Mouse (Mus musculus) forebrain, embryonic 12.5 days (tissue): ENCODE measurements around the gene Traf6. TPM values are rescaled to one million over a fixed set of nuclear protein-coding genes. Genes with fewer than 3 reads are reported as not detected.
A peak's percentile ranks its signal among the peaks of the same experiment; 100 is the strongest.

Source experiments
- ATAC-seq: fragments of 200-750 bp; cut with Nextera tagmentation; 2 replicates; pipeline ENCODE4 v1.8.0; 2017; ENCODE audit warnings: moderate TSS enrichment; ENCODE audit not compliant: low FRiP score
- H3K27ac ChIP-seq: fragments of 300-500 bp; sonication (generic); 2 replicates; pipeline ENCODE4 v1.5.1; 2016; ENCODE audit warnings: mild to moderate bottlenecking
- H3K27me3 ChIP-seq: fragments of 300-500 bp; sonication (generic); 2 replicates; pipeline ENCODE4 v1.6.1; 2016; ENCODE audit warnings: mild to moderate bottlenecking
- H3K36me3 ChIP-seq: fragments of 300-500 bp; sonication (generic); replicated peaks from 2 replicates; pipeline ENCODE4 v1.6.1; 2016; ENCODE audit warnings: mild to moderate bottlenecking
- H3K4me1 ChIP-seq: fragments of 300-500 bp; sonication (generic); 2 replicates; pipeline ENCODE4 v1.6.1; 2016
- H3K4me2 ChIP-seq: fragments of 300-500 bp; sonication (generic); 2 replicates; pipeline ENCODE4 v1.6.1; 2016; ENCODE audit warnings: mild to moderate bottlenecking, moderate library complexity
- H3K4me3 ChIP-seq: fragments of 300-500 bp; sonication (generic); replicated peaks from 2 replicates; pipeline ENCODE4 v1.5.1; 2016; ENCODE audit warnings: mild to moderate bottlenecking
- H3K9ac ChIP-seq: fragments of 300-500 bp; sonication (generic); 2 replicates; pipeline ENCODE4 v1.6.1; 2016; ENCODE audit warnings: mild to moderate bottlenecking
- H3K9me3 ChIP-seq: fragments of 300-500 bp; sonication (generic); 2 replicates; pipeline ENCODE4 v1.6.1; 2016
- WGBS: fragments of 180-500 bp; shearing (Covaris S2); methylation state at CpG from one replicate; pipeline ENCODE4 v1.1.7; 2016; 5-methylcytosine and 5-hydroxymethylcytosine counted together
- polyA plus RNA-seq: library from polyadenylated mRNA; unstranded; fragments of >200 nt; fragmentation: Nextera tagmentation; extraction: Ambion mirVana; gene quantifications from 2 replicates; pipeline ENCODE4 v1.2.1, GENCODE M21; 2016

Traf6 gene
- polyA plus RNA-seq, 1 experiment from 2014 or later, result 18.9 TPM

- no peaks in the 10 kb centered on the region for H3K36me3 ChIP-seq
- no peak overlapping the region for H3K9ac ChIP-seq
- no peaks in the 10 kb centered on the region for H3K27me3 ChIP-seq
- no peak for ATAC-seq
- H3K4me1 ChIP-seq, result 0 out of 2 replicates have a peak, but pooled peaks cover 4% of the 10 kb centered on the region
- no peak overlapping the region for H3K4me2 ChIP-seq
- no peaks in the 10 kb centered on the region for H3K9me3 ChIP-seq
- no peak overlapping the region for H3K27ac ChIP-seq
- 57% methylated on average over 5 of the region's 5 CpGs for WGBS
- no peak overlapping the region for H3K4me3 ChIP-seq
Measured at GRCm38 (mm10) chr2:101705941-101706485, 27.8 kb downstream of the Traf6 start.

- ATAC-seq, result no peak
- WGBS, result 85% methylated on average over 3 of the region's 3 CpGs
- Histone ChIP-seq H3K4me2 (no peak overlapping the region), H3K9ac (no peak overlapping the region), H3K27me3 (no peaks in the 10 kb centered on the region), H3K4me3 (no peak overlapping the region), H3K9me3 (no peaks in the 10 kb centered on the region), H3K27ac (no peak overlapping the region), H3K4me1 (0 out of 2 replicates have a peak, but pooled peaks cover 4% of the 10 kb centered on the region), H3K36me3 (peaks cover 9% of the 10 kb centered on the region)
Measured at GRCm38 (mm10) chr2:101711608-101712007, 33.4 kb downstream of the Traf6 start.

DNA sequence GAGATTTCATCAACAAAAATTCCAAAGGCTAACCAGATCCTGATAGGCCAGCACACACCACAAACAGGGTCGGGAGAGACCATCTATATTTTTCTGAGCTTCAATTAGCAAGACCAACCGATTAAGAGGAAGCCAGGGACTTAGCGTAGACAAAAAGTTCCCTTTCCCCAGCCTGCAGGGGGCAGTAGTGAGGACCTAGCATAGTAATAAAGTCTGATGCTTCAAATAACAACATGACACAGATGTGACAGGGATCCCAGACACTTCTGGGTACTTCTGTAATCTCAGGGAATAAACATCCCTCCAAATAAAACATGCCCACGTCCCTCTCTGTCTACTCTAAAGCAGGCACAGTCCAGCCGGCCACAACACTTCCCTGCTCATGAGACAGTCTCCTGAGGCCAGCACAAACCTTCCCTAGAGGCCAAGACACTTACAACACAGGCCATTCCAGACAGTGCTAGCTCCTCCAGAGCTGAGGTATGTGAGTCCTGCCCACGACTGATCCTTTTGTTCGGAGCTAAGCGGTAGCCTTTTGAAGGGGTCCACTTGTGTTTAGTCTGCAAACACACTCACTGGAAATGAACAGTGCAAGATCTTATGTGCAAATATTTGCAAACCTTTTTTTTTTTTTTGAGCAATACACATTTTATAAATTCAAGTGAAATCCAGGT, 37.6 kb downstream of the Traf6 start:
- no peaks in the 10 kb centered on the region for H3K4me1 ChIP-seq
- no peak overlapping the region for H3K27ac ChIP-seq
- no peak overlapping the region for H3K9ac ChIP-seq
- no peak for ATAC-seq
- no peak overlapping the region for H3K4me2 ChIP-seq
- H3K27me3 ChIP-seq, result no peaks in the 10 kb centered on the region
- H3K36me3 ChIP-seq, result peaks cover 11% of the 10 kb centered on the region
- 78% methylated on average over 8 of the region's 8 CpGs for WGBS
- no peaks in the 10 kb centered on the region for H3K9me3 ChIP-seq
- no peak overlapping the region for H3K4me3 ChIP-seq

GRCm38 (mm10) chr2:101717162-101717561, 38.9 kb downstream of the Traf6 start:
- H3K27ac ChIP-seq, result no peak overlapping the region
- H3K4me1 ChIP-seq, result peaks cover 2% of the 10 kb centered on the region
- H3K36me3 ChIP-seq, result peaks cover 11% of the 10 kb centered on the region
- H3K4me3 ChIP-seq, result no peak overlapping the region
- ATAC-seq, result no peak
- H3K27me3 ChIP-seq, result no peaks in the 10 kb centered on the region
- no peak overlapping the region for H3K4me2 ChIP-seq
- no peaks in the 10 kb centered on the region for H3K9me3 ChIP-seq
- WGBS, result 96% methylated on average over 13 of the region's 13 CpGs
- no peak overlapping the region for H3K9ac ChIP-seq

DNA sequence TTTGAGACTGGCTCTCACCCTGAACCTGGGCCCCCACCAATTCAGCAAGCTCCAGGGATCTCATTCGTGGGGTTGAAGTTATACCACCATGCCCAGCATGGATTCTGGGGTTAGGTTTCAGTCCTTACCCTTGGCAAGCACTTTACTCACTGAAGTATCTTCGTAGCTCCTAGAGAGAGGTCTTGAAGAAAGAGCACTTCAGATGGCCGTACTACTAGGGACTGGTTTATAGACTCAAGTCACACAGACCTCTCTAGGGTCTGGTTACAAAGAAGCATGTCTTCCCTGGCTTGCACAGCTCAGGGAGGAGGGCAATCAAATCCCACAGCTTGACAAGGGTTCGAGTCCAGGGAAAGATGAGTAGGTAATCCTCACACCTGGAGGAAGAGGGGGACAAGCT, 43.6 kb downstream of the Traf6 start:
- no peak for ATAC-seq
- Histone ChIP-seq H3K27ac (peak overlapping the region; percentile 88; the same call in 1 of the 2 replicates), H3K4me1 (peaks cover 23% of the 10 kb centered on the region), H3K9ac (no peak overlapping the region), H3K9me3 (no peaks in the 10 kb centered on the region), H3K4me2 (no peak overlapping the region), H3K4me3 (no peak overlapping the region), H3K27me3 (no peaks in the 10 kb centered on the region), H3K36me3 (no peaks in the 10 kb centered on the region)
- WGBS, result 90% methylated on average over 4 of the region's 4 CpGs

DNA sequence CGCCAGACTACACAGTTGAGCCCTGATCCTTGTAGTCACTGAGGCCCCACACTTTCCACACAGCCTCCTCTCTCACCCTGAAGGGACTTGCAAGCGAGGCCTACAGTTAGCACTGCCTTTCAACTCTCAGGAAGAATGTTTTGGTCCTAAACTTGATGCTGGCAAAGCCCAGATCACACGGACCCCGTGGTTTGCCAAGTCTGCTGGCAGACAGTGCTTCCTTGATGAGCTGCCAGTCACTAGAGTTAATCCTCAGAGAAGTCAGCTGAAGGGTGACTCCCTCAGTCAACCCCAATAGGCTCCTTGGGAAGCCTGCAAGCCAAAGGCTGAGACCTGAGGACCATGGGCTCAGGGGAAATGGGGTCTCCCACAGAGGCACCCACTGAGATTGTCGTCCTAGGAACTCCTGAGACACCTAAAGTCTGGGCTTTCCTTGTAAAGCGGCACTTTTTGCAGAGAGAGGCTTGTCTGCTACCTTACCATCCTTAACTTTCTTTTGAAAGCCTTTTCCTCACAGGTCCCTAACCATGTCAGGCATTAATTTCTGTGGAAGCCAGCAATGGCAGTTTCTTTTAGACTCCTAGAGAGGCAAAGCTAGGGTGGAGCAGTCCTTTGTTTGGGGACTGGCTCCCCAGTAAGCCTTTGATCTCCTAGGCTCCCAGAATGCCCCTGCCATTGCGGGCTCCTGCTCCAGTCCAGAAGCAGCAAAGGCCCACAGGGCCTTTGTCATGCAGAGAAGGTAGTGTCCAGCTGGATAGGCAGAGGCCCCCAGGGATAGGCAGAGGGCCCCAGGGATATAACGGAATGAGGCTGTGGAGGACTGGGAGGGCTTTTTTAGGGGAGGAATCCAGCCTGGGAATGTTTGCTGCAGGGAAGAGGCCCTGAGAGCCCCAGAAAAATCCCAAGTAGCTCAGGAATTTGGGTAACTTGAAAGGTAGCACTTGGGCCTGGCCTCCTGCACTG, 44.4 kb downstream of the Traf6 start:
- no peak overlapping the region for H3K4me3 ChIP-seq
- ATAC-seq, result peak; percentile 86
- no peaks in the 10 kb centered on the region for H3K27me3 ChIP-seq
- peaks cover 23% of the 10 kb centered on the region for H3K4me1 ChIP-seq
- H3K27ac ChIP-seq, result peak overlapping the region; percentile 88
- 14% methylated on average over 8 of the region's 8 CpGs for WGBS
- H3K4me2 ChIP-seq, result no peak overlapping the region
- no peaks in the 10 kb centered on the region for H3K9me3 ChIP-seq
- H3K9ac ChIP-seq, result no peak overlapping the region
- no peaks in the 10 kb centered on the region for H3K36me3 ChIP-seq

DNA sequence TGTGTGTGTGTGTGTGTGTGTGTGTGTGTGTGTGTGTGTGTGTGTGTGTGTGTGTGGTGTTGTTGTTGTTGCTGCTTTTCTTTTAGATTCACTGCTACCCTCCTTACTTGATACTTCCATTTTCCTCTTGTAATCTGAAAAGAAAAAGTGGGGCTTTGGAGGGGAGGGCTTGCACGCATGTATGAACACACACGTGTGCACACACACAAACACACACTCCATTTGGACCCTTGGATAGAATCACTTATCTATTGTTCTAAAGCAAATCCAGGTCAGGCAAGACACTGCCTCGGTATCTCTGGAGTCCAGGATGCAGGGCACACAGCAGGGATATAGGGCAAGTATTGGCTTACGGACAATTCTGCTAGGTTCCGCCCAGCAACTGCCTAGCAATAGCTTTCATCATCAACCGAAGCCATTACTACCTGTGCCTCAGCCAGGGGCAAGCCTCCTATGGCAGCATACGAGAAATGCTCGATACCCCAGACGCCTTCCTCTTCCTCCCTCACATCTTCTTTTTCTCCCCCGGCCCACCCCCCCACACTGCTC, 45.2 kb downstream of the Traf6 start:
- WGBS, result 40% methylated on average over 10 of the region's 10 CpGs
- peaks cover 1% of the 10 kb centered on the region; the same call in 1 of the 2 replicates for H3K36me3 ChIP-seq
- no peak overlapping the region for H3K4me3 ChIP-seq
- no peaks in the 10 kb centered on the region for H3K27me3 ChIP-seq
- H3K4me2 ChIP-seq, result no peak overlapping the region
- peak overlapping the region; percentile 88 for H3K27ac ChIP-seq
- 0 out of 2 replicates have a peak, but pooled peaks have one; percentile 52 for ATAC-seq
- H3K4me1 ChIP-seq, result peaks cover 23% of the 10 kb centered on the region
- H3K9ac ChIP-seq, result no peak overlapping the region
- H3K9me3 ChIP-seq, result no peaks in the 10 kb centered on the region

DNA sequence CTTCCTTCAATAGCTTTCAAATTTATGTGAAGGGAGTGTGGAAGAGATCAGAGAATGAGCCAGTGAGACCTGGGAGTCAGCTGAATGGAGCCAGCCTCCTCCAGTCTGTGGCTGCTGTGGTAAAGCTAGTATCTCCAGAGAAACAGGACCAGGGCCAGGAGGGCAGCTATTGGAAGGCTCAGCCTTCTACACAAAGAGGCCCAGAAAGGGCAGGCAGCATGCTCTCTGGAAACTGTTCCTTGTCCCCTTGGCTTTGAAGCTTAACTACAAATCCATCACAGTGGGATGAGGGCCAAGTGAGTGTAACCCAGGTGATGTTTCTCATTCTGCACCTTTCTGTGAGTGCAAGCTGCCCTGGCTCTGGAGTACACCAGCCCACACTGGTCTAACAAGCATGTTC, 49.6 kb downstream of the Traf6 start:
- H3K9ac ChIP-seq, result no peak overlapping the region
- H3K4me2 ChIP-seq, result no peak overlapping the region
- peaks cover 15% of the 10 kb centered on the region for H3K4me1 ChIP-seq
- no peak for ATAC-seq
- H3K9me3 ChIP-seq, result no peaks in the 10 kb centered on the region
- H3K4me3 ChIP-seq, result no peak overlapping the region
- H3K27me3 ChIP-seq, result no peaks in the 10 kb centered on the region
- no peak overlapping the region for H3K27ac ChIP-seq
- peaks cover 14% of the 10 kb centered on the region for H3K36me3 ChIP-seq

DNA sequence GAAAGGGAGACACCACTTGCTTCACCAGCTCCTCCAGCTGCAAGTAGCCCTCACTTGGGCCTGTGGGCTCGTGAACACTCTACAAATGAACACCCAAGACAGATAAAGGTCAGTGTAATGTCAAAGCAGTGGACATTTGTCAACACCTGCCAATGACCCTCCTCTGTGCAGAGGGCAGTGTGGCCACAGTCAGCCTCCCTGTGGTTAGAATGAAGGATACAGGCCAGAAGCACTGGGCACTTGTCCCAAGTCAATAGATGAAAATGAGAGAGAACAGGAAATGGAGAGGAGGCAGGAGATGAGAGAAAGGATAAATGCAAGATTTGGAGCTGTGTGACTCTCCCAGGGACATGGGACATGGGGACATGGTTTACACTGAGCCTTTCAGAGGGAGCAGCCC, 51.2 kb downstream of the Traf6 start:
- peaks cover 27% of the 10 kb centered on the region for H3K36me3 ChIP-seq
- no peak overlapping the region for H3K27ac ChIP-seq
- H3K4me3 ChIP-seq, result no peak overlapping the region
- WGBS, result 81% methylated on average over 1 of the region's 1 CpGs
- no peaks in the 10 kb centered on the region for H3K9me3 ChIP-seq
- ATAC-seq, result no peak
- H3K27me3 ChIP-seq, result no peaks in the 10 kb centered on the region
- no peak overlapping the region for H3K4me2 ChIP-seq
- H3K4me1 ChIP-seq, result no peaks in the 10 kb centered on the region
- no peak overlapping the region for H3K9ac ChIP-seq

GRCm38 (mm10) chr2:101730972-101731371, 52.7 kb downstream of the Traf6 start:
- no peak for ATAC-seq
- H3K27me3 ChIP-seq, result no peaks in the 10 kb centered on the region
- H3K4me1 ChIP-seq, result no peaks in the 10 kb centered on the region
- no peaks in the 10 kb centered on the region for H3K9me3 ChIP-seq
- H3K4me2 ChIP-seq, result no peak overlapping the region
- no peak overlapping the region for H3K27ac ChIP-seq
- H3K9ac ChIP-seq, result no peak overlapping the region
- H3K4me3 ChIP-seq, result no peak overlapping the region
- H3K36me3 ChIP-seq, result peaks cover 27% of the 10 kb centered on the region

DNA sequence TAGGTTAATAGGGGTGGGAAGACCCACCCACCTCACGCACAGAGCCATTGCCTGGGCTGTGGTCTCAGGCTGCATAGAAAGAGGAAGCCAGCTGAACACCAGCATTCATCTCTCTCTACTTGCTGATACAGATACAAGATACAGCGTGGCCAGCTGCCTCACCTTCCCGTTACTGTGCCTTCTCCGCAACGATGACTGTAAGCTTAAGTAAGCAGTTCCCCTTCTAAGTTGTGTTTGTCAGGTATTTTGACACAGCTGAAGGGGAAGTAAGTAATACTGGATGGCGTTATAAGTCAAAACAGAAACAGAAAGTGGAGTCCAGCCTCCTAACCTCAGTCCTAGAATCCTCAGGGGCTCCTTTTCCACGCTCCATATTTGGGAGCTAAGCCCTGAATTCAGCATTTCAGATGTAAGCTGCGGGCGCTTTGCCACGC, 54.6 kb downstream of the Traf6 start:
- no peak overlapping the region for H3K4me2 ChIP-seq
- no peak overlapping the region for H3K4me3 ChIP-seq
- H3K27ac ChIP-seq, result no peak overlapping the region
- no peak overlapping the region for H3K9ac ChIP-seq
- peaks cover 27% of the 10 kb centered on the region for H3K36me3 ChIP-seq
- no peaks in the 10 kb centered on the region for H3K27me3 ChIP-seq
- no peaks in the 10 kb centered on the region for H3K4me1 ChIP-seq
- no peak for ATAC-seq
- WGBS, result 94% methylated on average over 10 of the region's 10 CpGs
- no peaks in the 10 kb centered on the region for H3K9me3 ChIP-seq

DNA sequence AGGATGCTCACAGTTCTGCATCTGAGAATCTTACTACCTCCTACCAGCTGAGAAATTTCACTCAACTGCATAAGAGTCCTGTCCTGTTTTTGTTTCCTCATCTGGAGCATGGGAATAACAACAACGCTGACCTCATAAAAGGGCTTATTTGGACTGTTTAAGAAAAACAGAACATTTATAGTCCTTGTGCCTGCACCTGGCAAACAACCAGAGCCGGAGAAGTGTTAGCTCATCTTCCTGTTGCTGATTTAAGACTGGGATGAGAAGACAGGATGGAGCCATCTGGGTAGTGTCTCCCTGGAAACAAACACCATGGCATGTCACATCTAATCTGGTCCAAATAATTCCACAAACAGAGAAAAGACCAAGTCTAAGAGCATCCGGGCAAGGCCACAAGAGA, 55.3 kb downstream of the Traf6 start:
- Histone ChIP-seq H3K4me2 (no peak overlapping the region), H3K4me3 (no peak overlapping the region), H3K27me3 (no peaks in the 10 kb centered on the region), H3K9me3 (no peaks in the 10 kb centered on the region), H3K4me1 (no peaks in the 10 kb centered on the region), H3K27ac (no peak overlapping the region), H3K9ac (no peak overlapping the region), H3K36me3 (peaks cover 24% of the 10 kb centered on the region)
- ATAC-seq, result no peak
- 94% methylated on average over 3 of the region's 3 CpGs for WGBS
